Mouse (Mus musculus): ENCODE results near the gene Ncaph2. TPM values are rescaled to one million over a fixed set of nuclear protein-coding genes. Genes with fewer than 3 reads are reported as not detected.

Gene Ncaph2
- polyA plus RNA-seq, 1 experiment from 2014 or later: 138 TPM

GRCm38 (mm10) chr15:89374340-89374739 is 18.8 kb downstream of the Ncaph2 start:
- ATAC-seq: no peak
- Histone ChIP-seq H3K4me2 (ENCODE audit: low read length) (peak overlapping the region; percentile 75), H3K4me1 (replicated peaks; ENCODE audit: control insufficient read depth, insufficient read depth, low read length) (peaks cover 25% of the 10 kb centered on the region), H3K9ac (replicated peaks; ENCODE audit: low read depth, low read length) (peak overlapping the region; percentile 91), H3K4me3 (replicated peaks; ENCODE audit: low read length) (peak overlapping the region; percentile 89), H3K9me3 (ENCODE audit: control insufficient read depth, low read length) (no peaks in the 10 kb centered on the region), H3K27me3 (replicated peaks; ENCODE audit: control insufficient read depth, insufficient read depth, low read length) (peaks cover 33% of the 10 kb centered on the region), H3K36me3 (ENCODE audit: control insufficient read depth, insufficient read depth) (peaks cover 24% of the 10 kb centered on the region), H3K27ac (ENCODE audit: low read length) (peak overlapping the region; percentile 92; the same call in 1 of the 2 replicates)
- WGBS: 45% methylated on average over 9 of the region's 9 CpGs

GRCm38 (mm10) chr15:89374801-89375534 is 19.4 kb downstream of the Ncaph2 start:
- peaks cover 21% of the 10 kb centered on the region for H3K36me3 ChIP-seq (ENCODE audit: control insufficient read depth, insufficient read depth)
- no peaks in the 10 kb centered on the region for H3K9me3 ChIP-seq (ENCODE audit: control insufficient read depth, low read length)
- 91% methylated on average over 17 of the region's 17 CpGs for WGBS
- no peak overlapping the region for H3K4me3 ChIP-seq (replicated peaks; ENCODE audit: low read length)
- ATAC-seq: no peak
- no peak overlapping the region for H3K4me2 ChIP-seq (ENCODE audit: low read length)
- H3K9ac ChIP-seq (replicated peaks; ENCODE audit: low read depth, low read length): no peak overlapping the region
- peaks cover 37% of the 10 kb centered on the region for H3K27me3 ChIP-seq (replicated peaks; ENCODE audit: control insufficient read depth, insufficient read depth, low read length)
- H3K4me1 ChIP-seq (replicated peaks; ENCODE audit: control insufficient read depth, insufficient read depth, low read length): peaks cover 27% of the 10 kb centered on the region
- H3K27ac ChIP-seq (ENCODE audit: low read length): no peak overlapping the region

- Histone ChIP-seq H3K27ac (ENCODE audit: low read length) (no peak overlapping the region), H3K27me3 (replicated peaks; ENCODE audit: control insufficient read depth, insufficient read depth, low read length) (peaks cover 40% of the 10 kb centered on the region), H3K36me3 (ENCODE audit: control insufficient read depth, insufficient read depth) (peaks cover 13% of the 10 kb centered on the region), H3K9ac (replicated peaks; ENCODE audit: low read depth, low read length) (no peak overlapping the region), H3K9me3 (ENCODE audit: control insufficient read depth, low read length) (no peaks in the 10 kb centered on the region), H3K4me2 (ENCODE audit: low read length) (no peak overlapping the region), H3K4me1 (replicated peaks; ENCODE audit: control insufficient read depth, insufficient read depth, low read length) (peaks cover 27% of the 10 kb centered on the region), H3K4me3 (replicated peaks; ENCODE audit: low read length) (no peak overlapping the region)
- ATAC-seq: no peak
- 83% methylated on average over 7 of the region's 7 CpGs for WGBS
Measured at GRCm38 (mm10) chr15:89376040-89376439, 20.5 kb downstream of the Ncaph2 start.

GRCm38 (mm10) chr15:89376957-89377356 is 21.4 kb downstream of the Ncaph2 start, which contains the start of gene Tymp:
Gene Tymp, minus strand, starts transcription at chr15:89377039.
- WGBS: 21% methylated on average over 16 of the region's 16 CpGs
- H3K36me3 ChIP-seq (ENCODE audit: control insufficient read depth, insufficient read depth): peaks cover 7% of the 10 kb centered on the region
- no peak for ATAC-seq
- no peak within 1 kb of the TSS for H3K27ac ChIP-seq (ENCODE audit: low read length)
- no peak within 1 kb of the TSS for H3K4me2 ChIP-seq (ENCODE audit: low read length)
- H3K27me3 ChIP-seq (replicated peaks; ENCODE audit: control insufficient read depth, insufficient read depth, low read length): peaks cover 40% of the 10 kb centered on the region
- no peaks in the 10 kb centered on the region for H3K9me3 ChIP-seq (ENCODE audit: control insufficient read depth, low read length)
- no peak within 1 kb of the TSS for H3K4me3 ChIP-seq (replicated peaks; ENCODE audit: low read length)
- H3K9ac ChIP-seq (replicated peaks; ENCODE audit: low read depth, low read length): no peak within 1 kb of the TSS
- H3K4me1 ChIP-seq (replicated peaks; ENCODE audit: control insufficient read depth, insufficient read depth, low read length): peaks cover 27% of the 10 kb centered on the region

GRCm38 (mm10) chr15:89377362-89377761 is 21.8 kb downstream of the Ncaph2 start:
- Histone ChIP-seq H3K36me3 (ENCODE audit: control insufficient read depth, insufficient read depth) (peaks cover 4% of the 10 kb centered on the region), H3K27me3 (replicated peaks; ENCODE audit: control insufficient read depth, insufficient read depth, low read length) (peaks cover 40% of the 10 kb centered on the region), H3K4me3 (replicated peaks; ENCODE audit: low read length) (no peak overlapping the region), H3K27ac (ENCODE audit: low read length) (no peak overlapping the region), H3K9me3 (ENCODE audit: control insufficient read depth, low read length) (no peaks in the 10 kb centered on the region), H3K9ac (replicated peaks; ENCODE audit: low read depth, low read length) (no peak overlapping the region), H3K4me2 (ENCODE audit: low read length) (no peak overlapping the region), H3K4me1 (replicated peaks; ENCODE audit: control insufficient read depth, insufficient read depth, low read length) (peaks cover 27% of the 10 kb centered on the region)
- WGBS: 7% methylated on average over 18 of the region's 18 CpGs
- ATAC-seq: no peak

GRCm38 (mm10) chr15:89377938-89378828 is 22.7 kb downstream of the Ncaph2 start:
- Histone ChIP-seq H3K27me3 (replicated peaks; ENCODE audit: control insufficient read depth, insufficient read depth, low read length) (peaks cover 40% of the 10 kb centered on the region), H3K9me3 (ENCODE audit: control insufficient read depth, low read length) (no peaks in the 10 kb centered on the region), H3K4me3 (replicated peaks; ENCODE audit: low read length) (peak overlapping the region; percentile 38), H3K9ac (replicated peaks; ENCODE audit: low read depth, low read length) (peak overlapping the region; percentile 46), H3K27ac (ENCODE audit: low read length) (no peak overlapping the region), H3K36me3 (ENCODE audit: control insufficient read depth, insufficient read depth) (no peaks in the 10 kb centered on the region), H3K4me1 (replicated peaks; ENCODE audit: control insufficient read depth, insufficient read depth, low read length) (peaks cover 20% of the 10 kb centered on the region), H3K4me2 (ENCODE audit: low read length) (peak overlapping the region; percentile 62)
- no peak for ATAC-seq
- WGBS: 12% methylated on average over 46 of the region's 46 CpGs

- WGBS: under 1% methylated on average over 33 of the region's 33 CpGs
- ATAC-seq: no peak
- peak within 1 kb of the TSS; percentile 62 for H3K4me2 ChIP-seq (ENCODE audit: low read length)
Measured at GRCm38 (mm10) chr15:89378831-89379401, 23.4 kb downstream of the Ncaph2 start, which contains the start of gene Odf3b. Gene Odf3b, minus strand, starts transcription at chr15:89379282.

GRCm38 (mm10) chr15:89379429-89379828 is 23.9 kb downstream of the Ncaph2 start:
- WGBS: 17% methylated on average over 10 of the region's 10 CpGs
- H3K27ac ChIP-seq (ENCODE audit: low read length): no peak overlapping the region
- no peak for ATAC-seq

More at GRCm38 (mm10) chr15:89378831-89379401, 23.4 kb downstream of the Ncaph2 start, which contains the start of gene Odf3b:
- Histone ChIP-seq H3K4me3 (replicated peaks; ENCODE audit: low read length) (peak within 1 kb of the TSS; percentile 38), H3K4me1 (replicated peaks; ENCODE audit: control insufficient read depth, insufficient read depth, low read length) (peaks cover 19% of the 10 kb centered on the region), H3K27me3 (replicated peaks; ENCODE audit: control insufficient read depth, insufficient read depth, low read length) (peaks cover 40% of the 10 kb centered on the region), H3K9me3 (ENCODE audit: control insufficient read depth, low read length) (no peaks in the 10 kb centered on the region), H3K36me3 (ENCODE audit: control insufficient read depth, insufficient read depth) (no peaks in the 10 kb centered on the region), H3K9ac (replicated peaks; ENCODE audit: low read depth, low read length) (peak within 1 kb of the TSS; percentile 46), H3K27ac (ENCODE audit: low read length) (no peak within 1 kb of the TSS)

GRCm38 (mm10) chr15:89384617-89385016 is 29.1 kb downstream of the Ncaph2 start, which contains the start of gene Klhdc7b:
Gene Klhdc7b, plus strand, starts transcription at chr15:89384917.
- no peaks in the 10 kb centered on the region for H3K36me3 ChIP-seq (ENCODE audit: control insufficient read depth, insufficient read depth)
- no peak for ATAC-seq

More at GRCm38 (mm10) chr15:89379429-89379828, 23.9 kb downstream of the Ncaph2 start:
- H3K4me3 ChIP-seq (replicated peaks; ENCODE audit: low read length): peak overlapping the region; percentile 38
- H3K4me1 ChIP-seq (replicated peaks; ENCODE audit: control insufficient read depth, insufficient read depth, low read length): peaks cover 15% of the 10 kb centered on the region
- no peaks in the 10 kb centered on the region for H3K36me3 ChIP-seq (ENCODE audit: control insufficient read depth, insufficient read depth)
- H3K4me2 ChIP-seq (ENCODE audit: low read length): peak overlapping the region; percentile 62
- no peaks in the 10 kb centered on the region for H3K9me3 ChIP-seq (ENCODE audit: control insufficient read depth, low read length)
- H3K9ac ChIP-seq (replicated peaks; ENCODE audit: low read depth, low read length): no peak overlapping the region; the same call in 1 of the 2 replicates
- peaks cover 40% of the 10 kb centered on the region for H3K27me3 ChIP-seq (replicated peaks; ENCODE audit: control insufficient read depth, insufficient read depth, low read length)

More at GRCm38 (mm10) chr15:89384617-89385016, 29.1 kb downstream of the Ncaph2 start, which contains the start of gene Klhdc7b:
- no peaks in the 10 kb centered on the region for H3K9me3 ChIP-seq (ENCODE audit: control insufficient read depth, low read length)
- H3K4me3 ChIP-seq (replicated peaks; ENCODE audit: low read length): no peak within 1 kb of the TSS
- WGBS: 90% methylated on average over 7 of the region's 7 CpGs
- H3K9ac ChIP-seq (replicated peaks; ENCODE audit: low read depth, low read length): no peak within 1 kb of the TSS
- no peaks in the 10 kb centered on the region for H3K4me1 ChIP-seq (replicated peaks; ENCODE audit: control insufficient read depth, insufficient read depth, low read length)
- no peak within 1 kb of the TSS for H3K4me2 ChIP-seq (ENCODE audit: low read length)
- peaks cover 4% of the 10 kb centered on the region for H3K27me3 ChIP-seq (replicated peaks; ENCODE audit: control insufficient read depth, insufficient read depth, low read length)
- no peak within 1 kb of the TSS for H3K27ac ChIP-seq (ENCODE audit: low read length)

Data from forebrain, embryonic 16.5 days (tissue).